Mouse (Mus musculus): ENCODE measurements around the gene Kcnj10.

DNA sequence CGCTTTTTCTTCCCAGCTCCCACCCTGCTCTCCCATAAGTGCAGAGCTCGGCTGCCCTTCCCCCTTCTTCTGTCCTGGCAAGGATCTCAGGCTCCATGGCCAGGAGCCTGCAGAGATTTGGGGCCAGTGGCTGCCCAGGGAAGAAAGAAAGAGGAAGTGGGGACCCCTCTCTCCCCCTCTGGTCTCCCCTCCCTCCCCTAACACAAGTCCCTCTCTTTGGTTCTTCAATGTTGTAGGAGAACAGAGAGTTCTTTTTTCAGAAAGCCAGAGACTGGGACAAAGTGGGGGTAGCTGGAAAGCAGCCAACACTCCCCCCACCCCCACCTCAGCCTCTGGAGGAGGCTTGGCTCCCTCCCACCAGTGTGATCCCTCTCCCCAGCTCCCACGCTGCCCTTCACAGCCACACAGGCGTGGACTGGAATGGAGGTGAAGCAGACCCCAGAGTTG, 45.2 kb upstream of the Kcnj10 start:
- no peak for TF ChIP-seq CTCF (IDR thresholded peaks at IDR 0.05; ENCODE audit: borderline replicate concordance, insufficient read depth, low read length)
- TF ChIP-seq POLR2A (IDR thresholded peaks at IDR 0.05; ENCODE audit: low read depth, low read length): no peak

Data from embryonic fibroblast, embryonic 13.5 days (primary cell).